Mouse (Mus musculus) embryo, embryonic 11 days (tissue): Measurements from ENCODE around the gene Rpl18.

Experiments
- DNase-seq: peaks from one replicate; pipeline ENCODE4 v3.0.0-alpha.2; 2015

Gene Rpl18

DNA sequence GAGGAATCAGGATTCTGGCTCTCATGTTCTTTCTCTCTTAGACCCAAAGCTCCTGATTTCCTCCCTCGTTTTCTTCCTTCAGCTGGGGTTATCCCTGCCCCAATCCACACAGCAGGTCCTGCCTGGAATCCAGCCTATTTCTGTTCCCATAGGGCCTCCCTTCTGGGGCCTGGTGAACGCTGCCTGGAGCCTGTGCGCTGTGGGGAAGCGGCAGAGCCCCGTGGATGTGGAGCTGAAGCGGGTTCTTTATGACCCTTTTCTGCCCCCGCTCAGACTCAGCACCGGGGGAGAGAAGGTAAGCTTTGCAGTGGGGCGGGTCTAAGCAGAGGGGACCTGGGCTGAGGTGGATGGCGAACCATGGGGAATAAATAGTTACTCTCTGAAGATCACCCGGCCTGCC is 14.2 kb upstream of the Rpl18 start:
- DNase-seq = no peak

DNA sequence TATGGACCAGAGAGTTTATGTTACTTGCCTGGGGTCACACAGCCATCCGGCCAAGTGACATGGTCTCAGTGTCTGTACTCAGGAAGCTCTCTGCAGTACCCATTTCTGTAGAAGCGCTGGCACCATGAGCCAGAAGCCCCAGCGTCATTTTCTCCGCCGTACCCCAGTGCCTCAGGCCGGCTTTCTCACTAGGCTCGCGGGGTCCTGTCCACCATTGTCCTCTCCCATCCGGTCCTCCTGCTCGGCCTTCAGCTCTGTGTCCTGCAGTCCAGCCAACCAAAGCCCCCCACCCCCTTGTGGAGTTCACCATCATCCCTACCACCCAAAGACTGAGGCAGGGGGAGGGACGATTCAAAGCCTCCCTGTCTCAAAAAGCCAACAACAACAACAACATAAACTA is 13.7 kb upstream of the Rpl18 start:
- DNase-seq = no peak

DNA sequence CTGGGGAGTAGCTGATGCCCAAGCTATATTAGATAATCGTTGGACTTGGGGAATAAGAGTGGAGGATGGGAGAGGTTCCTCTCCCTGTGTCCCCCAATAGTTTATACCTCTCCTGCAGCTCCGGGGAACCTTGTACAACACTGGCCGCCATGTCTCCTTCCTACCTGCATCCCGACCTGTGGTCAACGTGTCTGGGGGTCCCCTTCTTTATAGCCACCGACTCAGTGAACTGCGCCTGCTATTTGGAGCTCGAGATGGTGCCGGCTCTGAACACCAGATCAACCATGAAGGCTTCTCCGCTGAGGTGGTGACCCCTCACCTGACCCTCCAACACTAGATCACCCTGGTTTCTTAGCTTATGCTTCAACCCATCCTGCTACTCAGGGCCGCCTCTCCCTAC is 12.9 kb upstream of the Rpl18 start:
- no peak for DNase-seq

DNA sequence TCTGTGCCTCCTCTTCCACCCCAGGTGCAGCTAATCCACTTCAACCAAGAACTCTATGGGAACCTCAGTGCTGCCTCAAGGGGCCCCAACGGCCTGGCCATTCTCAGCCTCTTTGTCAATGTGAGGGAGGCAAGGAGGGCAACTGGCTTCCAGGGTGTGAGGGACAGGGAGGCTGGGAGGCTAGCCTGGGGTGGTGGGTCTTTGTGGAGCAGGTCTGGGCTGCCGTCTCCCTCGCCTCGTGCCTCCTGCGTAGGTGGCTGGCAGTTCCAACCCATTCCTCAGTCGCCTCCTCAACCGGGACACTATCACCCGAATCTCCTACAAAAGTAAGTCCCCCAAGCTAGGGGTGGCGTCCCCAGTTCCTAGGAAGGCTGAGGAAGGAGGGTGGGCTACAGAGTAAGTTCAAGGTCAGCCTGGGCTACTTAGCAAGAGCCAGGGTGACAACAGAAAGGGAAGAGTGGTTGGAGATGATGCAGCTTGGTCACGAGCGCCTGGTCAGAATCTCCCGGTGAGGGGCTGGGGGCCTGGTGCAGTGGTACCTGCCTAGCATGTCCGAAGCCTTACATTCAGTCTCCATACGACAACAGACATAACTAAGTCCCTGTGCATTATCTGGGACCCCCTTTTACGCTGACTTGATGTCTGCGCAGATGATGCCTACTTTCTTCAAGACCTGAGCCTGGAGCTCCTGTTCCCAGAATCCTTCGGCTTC is 12.3 kb upstream of the Rpl18 start:
- no peak for DNase-seq

DNA sequence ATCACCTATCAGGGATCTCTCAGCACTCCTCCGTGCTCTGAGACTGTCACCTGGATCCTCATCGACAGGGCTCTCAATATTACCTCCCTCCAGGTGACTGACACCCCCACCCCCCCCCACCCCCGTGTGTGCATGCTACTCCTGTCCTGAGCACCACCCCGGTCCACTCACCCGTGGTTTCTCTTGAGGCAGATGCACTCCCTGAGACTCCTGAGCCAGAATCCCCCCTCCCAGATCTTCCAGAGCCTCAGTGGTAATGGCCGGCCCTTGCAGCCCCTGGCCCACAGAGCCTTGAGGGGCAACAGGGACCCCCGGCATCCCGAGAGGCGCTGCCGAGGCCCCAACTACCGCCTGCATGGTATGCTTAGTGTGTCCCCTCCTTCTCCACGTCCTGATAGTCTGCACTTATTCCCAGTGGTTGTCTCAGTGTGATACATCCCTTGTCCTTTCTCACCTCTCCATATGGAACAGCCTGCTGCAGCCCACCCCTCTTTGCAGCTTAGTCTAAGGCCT is 11.7 kb upstream of the Rpl18 start:
- DNase-seq = no peak

DNA sequence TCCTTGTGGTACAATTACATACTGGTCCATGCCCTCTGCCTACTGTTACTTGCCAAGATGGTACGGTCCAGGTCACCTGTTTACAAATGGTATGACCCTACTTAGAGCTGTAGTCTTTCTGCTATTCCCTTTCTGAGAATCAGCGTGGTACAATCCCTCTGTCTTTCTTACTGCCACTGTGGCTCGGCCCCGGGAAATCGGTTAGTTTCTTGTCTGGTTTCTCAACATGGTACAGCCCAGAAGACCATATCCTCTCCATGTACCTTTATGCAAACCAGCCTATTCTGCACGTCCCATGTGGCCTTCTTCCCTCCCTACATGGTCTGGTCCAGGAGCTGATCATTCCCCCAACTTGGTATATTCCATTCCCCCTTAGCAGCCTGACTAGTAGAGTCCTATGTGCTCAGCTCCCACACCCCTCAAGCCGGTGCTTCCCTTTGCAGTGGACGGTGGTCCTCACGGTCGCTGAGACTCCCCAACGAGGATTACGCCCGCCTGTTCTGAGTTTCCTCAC is 11.2 kb upstream of the Rpl18 start:
- peak; percentile 81 for DNase-seq

DNA sequence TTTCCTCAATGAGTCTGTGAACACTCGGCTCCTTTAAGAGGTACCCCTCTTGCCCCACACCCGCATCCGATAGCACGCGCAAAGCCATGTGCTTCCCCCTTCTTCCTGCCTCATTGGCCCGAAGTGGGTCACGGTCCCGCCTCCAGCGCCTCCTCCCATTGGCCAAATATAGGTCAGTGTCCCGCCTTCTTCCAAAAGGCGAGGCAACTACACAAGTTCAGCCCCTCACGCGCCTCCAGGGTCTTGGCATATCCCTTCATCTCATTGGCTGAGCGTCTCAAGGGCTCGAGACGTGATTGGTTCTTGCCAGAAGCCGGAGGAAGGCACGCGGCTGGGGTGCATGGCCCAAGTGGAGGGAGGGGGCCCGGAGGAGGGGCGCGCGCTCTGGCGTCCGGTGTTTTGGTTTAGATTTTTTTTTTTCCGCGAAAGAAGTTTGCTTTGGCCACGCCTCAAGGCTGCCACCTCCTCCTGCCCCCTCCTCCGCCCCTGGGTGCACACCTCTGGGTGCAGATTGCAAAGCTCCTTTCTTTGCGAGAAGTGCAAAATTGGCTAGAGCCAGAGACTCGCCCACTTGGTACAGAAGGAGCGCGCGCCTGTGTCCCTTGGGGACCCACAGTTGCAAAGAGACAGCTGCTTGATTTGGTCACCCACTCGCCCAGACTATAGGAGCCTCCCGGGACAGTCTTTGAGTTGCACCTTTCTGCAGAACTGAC is 10.4 kb upstream of the Rpl18 start, which contains the start of gene Dbp:
Dbp (plus strand) TSS at position 359 of the 713 bp plus-strand sequence.
- DNase-seq = peak; percentile 99

DNA sequence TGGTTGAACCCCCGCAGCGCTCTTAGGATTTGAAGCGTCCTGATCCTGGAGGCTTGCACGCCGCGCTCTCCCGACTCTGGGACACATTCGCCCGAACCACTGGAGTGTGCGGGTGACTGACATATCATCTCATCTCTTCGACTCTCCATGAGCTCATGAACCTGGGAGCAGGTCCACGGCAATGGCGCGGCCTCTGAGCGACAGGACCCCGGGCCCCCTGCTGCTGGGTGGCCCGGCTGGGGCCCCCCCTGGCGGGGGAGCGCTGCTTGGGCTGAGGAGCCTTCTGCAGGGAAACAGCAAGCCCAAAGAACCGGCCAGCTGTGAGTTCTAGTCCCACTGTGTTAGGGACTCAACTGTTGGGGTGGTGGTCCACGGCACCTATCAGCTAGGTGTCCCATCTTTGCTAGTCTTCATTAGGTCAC is 9.8 kb upstream of the Rpl18 start:
- peak; percentile 60 for DNase-seq

DNA sequence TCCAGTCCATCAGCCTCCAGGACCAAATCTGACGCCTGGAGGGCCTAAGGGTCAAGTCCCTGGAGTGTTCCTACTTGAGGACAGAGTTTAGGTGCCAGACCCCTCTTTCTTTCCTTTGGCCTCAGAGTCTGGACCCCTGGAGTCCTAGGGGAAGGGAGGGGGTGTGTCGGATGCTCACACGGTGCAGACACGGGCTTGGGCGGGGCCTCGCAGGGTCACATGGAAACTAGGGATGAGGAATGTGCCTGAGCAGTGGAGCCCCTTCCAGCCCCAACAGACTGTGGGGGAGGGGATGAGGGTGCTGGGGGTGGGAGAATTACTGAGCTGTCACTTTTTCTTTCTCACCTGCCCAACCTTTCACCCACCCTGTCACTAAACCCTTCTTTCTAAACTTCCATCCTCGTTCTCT is 9.4 kb upstream of the Rpl18 start:
- peak; percentile 75 for DNase-seq

DNA sequence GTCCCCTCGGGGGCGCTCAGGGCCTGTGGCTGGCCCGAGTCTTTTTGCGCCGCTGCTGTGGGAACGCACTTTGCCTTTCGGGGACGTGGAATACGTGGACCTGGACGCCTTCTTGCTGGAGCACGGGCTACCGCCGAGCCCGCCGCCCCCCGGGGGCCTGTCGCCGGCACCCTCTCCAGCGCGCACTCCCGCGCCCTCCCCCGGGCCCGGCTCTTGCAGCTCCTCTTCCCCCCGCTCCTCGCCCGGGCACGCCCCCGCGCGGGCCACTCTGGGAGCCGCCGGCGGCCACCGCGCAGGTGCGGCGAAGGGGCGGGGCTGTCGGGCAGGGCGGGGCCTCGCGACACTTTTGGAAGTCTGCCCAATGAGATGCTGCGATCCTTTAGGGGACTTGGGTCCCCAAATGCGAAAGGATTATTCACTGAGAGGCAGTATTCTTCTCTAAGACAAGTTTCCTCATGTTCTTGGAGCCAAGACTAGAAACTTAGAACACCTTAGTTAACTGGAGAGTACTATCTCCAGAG is 8.5 kb upstream of the Rpl18 start:
- DNase-seq = peak; percentile 92

DNA sequence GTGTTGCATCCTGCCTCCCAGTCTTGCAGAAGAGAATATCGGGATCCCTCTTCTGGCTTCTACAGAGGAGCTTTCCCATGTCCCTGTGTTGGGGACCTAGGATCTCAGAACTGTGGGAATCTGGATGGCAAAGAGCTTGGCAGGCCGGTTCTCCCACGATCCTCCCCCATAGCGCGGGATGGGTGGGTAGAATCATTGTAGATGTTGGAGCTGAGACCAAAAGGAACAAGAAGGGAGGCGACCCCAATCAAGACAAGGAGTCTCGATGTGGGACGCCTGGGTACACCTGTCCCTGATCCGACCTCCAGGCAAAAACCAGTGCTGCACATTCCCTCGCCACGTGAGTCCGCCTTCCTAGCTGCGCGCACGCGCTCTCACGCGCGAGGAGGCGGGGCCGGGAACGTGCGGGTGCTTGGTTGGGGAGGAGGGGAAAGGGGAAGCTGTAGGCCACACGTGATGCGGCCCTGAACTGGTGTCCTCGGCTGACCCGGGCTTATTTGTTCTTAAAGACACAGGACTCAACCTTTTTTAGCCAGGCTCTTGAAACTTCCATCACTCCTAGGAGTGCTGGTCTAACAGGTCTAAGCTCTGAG is 7.8 kb upstream of the Rpl18 start:
- peak; percentile 94 for DNase-seq

DNA sequence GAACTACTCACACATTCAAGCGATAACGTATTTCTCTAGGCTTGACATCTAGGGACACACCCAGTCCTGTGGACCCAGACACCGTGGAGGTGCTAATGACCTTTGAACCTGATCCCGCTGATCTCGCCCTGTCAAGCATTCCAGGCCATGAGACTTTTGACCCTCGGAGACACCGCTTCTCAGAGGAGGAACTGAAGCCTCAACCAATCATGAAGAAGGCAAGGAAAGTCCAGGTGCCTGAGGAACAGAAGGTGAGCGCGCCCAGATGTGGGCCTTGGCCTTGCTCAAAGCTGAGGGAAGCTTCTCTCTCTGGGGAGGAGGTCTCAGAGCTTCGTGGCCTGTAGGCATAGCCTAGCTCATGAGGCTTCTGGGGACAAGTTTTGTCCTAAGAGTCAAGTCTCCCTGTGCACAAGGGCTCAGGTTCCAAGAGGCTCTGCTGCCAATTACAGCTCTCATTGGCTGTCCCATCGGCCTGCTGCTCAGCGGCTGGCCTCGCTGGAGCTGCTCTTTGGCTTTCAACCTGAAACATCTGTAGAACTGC is 7.0 kb upstream of the Rpl18 start:
- DNase-seq = no peak

DNA sequence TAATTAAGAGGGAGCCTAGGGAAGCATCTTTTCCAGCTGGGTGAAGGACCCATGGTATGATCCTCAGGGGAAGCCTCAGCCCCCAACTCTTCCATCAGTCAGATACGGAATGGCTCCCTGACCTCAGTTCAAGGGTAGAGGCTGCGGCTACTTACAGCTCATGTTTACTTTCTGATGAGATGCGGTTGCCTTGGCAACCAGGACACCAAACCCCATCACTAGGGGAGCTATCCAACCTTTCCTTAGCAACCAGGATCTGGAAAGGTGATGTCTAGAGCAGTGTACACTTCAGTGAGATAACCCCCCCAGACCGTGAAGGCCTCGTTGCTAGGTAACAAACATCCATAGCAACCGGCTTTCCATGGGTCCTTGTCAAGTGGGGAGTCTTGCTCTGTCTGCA is 6.2 kb upstream of the Rpl18 start:
- DNase-seq = peak; percentile 68

DNA sequence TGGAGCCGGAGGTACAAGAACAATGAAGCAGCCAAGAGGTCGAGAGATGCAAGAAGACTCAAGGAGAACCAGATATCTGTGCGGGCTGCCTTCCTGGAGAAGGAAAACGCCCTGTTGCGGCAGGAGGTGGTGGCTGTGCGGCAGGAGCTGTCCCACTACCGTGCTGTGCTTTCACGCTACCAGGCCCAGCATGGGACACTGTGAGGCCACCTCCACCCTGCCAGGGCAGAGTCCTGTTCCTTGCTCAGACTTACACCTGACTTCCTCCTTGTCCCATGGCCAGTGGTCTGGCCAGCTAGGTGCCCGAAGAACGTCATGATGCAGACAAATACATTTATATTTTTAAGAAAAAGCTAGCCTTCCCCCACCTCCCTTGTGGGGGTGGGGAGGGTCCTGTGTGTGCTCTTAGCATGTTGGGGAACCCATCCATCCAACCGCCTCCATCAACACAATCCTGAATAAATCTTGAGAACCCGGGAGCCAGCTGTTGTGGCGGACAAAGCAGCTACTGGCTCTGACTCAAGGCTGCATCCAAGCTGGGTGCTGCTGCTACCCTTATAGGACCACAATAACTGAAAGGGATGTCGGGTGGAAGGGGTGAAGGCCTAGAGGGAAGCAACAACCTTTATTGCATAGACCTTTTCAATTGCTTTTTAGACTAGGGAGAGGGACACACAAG is 5.4 kb upstream of the Rpl18 start:
- DNase-seq = no peak

DNA sequence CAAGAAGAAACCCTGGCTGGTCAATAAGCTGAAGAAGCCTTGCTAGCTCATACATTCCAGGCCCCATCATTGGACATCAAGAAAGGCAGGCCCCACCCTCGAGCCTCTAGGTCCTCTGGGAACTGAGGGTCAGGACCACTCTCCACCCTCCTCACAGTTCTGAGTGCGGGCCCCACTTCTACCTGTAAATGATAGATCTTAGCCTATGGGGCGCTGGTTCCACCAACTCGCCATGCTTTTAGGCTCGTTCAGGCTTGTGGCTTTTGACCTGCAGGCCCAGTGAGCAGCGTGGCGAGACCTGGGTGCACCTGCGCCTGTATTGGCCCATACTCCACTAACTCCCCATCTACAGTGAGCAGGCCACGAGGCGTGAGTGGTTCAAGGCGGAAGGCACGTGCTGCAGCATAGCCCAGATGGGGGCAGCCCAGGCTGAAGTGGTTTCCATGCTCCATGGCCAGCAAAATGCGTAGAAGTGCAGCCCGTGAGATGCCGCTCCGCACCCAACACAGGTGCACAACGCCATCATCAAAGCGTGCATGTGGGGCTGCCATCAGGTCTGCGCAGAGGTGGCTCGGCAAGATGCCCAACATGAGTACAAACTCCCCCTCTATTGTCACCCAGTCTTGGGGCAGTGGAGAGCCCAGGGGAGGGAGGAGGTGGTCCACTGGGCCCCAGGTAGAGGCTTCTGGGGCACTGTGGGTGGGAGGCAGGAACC is 4.6 kb upstream of the Rpl18 start:
- DNase-seq = no peak

DNA sequence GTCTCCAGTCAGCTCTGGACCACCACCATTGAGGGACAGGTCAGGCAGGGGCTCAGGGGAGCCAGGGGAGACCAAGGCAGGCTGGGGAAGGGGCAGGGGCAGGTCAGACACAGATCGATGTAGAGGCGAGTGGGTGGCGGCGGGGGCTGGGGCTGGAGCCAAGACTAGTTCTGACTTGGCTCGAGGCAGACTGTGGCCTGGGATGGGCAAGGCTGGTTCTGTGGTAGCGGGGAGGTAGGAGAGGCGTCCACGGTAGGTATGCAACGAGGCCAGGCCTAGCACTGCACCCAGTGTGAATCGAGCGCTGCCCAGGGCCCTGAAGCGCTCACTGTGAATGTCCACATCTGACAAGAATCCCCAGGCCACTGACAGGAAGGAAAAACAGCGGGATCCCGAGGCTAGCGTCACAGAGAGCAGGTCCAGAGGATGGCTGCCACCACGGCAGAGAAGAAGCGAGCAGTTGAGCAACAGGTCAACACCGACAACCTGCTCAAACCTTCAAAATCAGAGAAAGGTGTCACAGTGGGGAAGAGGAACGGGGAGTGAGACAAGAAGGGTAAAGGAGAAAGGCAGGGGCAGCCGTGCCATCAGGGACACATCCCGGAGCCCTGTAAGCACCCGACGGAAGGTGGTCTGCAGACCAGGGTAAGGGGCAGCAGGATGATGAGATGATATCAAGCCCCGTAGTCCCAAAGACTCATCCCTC is 3.8 kb upstream of the Rpl18 start:
- no peak for DNase-seq

DNA sequence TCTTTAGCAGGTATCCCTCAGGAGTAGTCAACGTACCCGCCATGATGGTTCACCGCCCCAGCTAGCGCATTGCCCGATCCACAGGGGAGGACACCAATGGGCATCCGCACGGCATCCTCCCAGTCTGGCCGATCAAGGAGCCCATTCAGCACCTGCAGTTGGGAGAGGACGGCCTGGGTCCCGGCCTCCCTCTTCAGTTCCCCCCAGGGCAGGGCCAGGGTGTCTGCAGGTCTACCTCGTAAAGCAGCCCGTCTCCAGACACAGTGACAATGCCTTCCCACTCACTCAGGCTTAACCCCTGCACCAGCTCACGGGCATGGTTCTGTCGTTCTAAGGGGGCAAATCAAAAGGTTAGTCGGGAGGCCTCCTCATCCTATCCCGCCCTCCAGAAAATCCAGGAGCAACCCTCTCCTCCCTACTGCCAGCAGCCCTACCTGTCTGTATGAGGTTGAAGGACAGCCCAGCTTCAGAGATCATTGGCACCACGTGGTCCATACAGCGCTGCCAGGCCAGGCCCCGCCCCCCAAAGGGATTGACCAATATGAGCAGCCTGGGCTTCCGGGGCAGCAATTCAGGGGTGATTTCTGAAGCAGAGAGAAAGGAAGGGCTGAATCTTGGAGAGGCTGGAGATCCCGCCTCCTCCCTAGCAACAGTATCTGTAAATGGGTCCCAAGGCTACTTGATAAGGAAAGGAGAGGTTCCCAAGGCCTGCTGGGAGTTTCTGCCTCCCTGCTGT is 3.1 kb upstream of the Rpl18 start:
- no peak for DNase-seq

DNA sequence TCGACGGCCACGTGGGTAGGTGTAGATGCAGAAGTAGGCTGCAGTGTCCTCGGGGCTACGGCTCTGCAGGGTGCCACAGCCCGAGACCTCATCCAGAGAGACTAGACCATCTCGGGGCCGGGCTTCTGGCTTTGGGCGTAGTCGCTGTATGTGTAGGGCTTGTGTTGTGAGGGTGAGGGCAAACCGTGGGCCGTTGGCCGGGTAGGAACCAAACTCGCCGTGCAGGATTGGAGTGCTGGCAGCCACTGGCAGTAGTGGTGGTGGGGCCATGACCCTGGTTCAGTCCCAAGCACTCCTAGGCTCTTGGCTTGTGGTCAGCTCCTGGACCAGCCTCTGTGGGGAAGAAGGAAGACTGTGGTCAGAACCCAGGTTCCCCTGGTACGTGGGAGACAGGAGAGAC is 1.9 kb upstream of the Rpl18 start:
- DNase-seq = no peak

DNA sequence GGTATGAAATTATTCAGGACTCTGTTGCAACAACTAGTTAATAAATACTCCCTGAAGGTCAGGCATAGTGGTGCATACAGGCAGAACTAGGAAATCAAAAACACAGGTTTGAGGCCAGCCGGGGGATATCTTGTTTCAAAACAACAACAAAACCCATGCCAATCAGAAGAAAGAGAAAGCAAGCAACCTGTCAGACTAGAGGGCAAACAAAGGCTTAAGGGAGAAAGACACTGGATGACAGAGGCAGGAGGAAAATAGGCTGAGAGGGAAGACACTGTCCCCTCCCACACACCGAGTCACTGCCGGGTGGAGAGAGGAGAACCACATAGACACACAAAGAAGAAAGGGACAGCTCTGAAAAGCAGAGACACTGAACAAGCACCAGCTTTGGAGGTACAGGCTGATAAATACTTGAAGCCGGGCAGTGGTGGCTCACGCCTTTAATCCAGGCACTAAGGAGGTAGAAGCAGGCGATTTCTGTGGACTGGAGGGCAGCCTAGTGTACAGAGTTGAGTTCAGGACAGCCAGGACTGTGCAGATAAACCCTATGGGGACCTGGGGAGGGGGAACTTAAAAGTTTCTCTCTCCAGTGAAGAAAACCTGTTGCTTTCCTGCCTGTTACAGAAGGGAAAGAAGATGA is 1.3 kb upstream of the Rpl18 start:
- no peak for DNase-seq

DNA sequence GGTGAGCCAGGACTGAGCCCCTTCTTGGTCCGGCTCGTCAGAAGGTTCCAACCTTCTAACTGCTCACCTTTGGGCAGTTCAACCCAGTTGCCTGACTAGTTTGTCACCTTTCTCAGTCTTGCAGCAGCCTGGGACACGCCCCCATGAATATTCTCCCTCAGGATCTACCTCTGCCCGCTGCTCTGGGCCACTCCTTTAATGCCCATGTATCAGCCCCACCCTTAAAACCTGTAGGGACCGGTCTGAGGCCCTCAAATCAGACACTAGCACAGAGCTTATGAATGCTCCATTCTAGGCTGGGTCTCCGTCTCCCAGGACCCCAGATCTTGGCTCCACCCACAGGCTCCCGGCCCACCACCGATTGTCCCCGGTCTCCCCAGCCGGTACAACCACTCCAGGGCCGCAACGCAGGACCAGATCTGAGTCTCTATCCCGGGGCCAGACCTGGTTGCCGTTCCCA is 597 bp upstream of the Rpl18 start:
- DNase-seq = no peak
